Mouse (Mus musculus) heart, postnatal 0 days (tissue): ENCODE measurements around the gene Acoxl.

Experiments
- CTCF ChIP-seq: IDR thresholded peaks from 2 replicates; pipeline ENCODE4 v1.5.1; 2016; ENCODE audit warnings: antibody characterized with exemption, control low read depth, low read depth
- EP300 ChIP-seq: IDR thresholded peaks from 2 replicates; pipeline ENCODE4 v1.6.1; 2016; ENCODE audit warnings: antibody characterized with exemption, low read depth

GRCm38 (mm10) chr2:127907679-127908042 lies 69.0 kb downstream of the Acoxl start:
- no peak for TF ChIP-seq CTCF
- no peak for TF ChIP-seq EP300
